Mouse (Mus musculus): ENCODE results near the gene Ctdsp1.

DNA sequence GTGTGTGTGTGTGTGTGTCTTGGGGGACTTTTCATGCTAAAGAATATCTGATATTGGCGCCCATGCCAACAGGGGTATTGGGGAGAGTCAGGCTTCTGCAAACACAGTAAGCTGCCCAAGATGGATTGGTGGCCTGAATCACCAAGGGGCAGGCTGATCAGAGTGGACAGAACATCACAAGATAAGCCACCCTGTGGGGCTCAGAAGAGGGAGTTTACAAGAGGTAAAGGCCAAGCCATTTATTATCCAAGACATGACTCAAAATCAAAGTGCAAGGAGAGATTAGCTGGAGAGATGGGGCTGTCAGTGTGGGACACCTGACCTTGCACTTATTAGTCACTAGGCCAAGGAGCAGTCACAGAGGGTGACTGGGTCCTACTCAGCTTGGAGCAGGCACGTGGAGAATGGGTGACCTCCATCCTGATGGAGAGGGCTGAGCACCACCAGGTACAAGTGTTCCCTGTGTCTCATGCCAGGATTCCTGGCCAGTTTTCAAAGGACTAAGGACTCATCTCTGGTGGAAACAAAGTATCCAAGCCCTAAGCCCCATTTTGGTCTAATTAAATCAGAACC is 20.5 kb downstream of the Ctdsp1 start:
- TF ChIP-seq CTCF (IDR thresholded peaks at IDR 0.05; ENCODE audit: extremely low read depth, insufficient read depth, insufficient read length, insufficient replicate concordance) (no peak), POLR2A (IDR thresholded peaks at IDR 0.05; ENCODE audit: low read depth, low read length) (no peak)

Data from spleen, adult 2 months (tissue).